Mouse (Mus musculus): Measurements from ENCODE around the gene Desi1. TPM values are rescaled to one million over a fixed set of nuclear protein-coding genes. Genes with fewer than 3 reads are reported as not detected.

Gene Desi1
- polyA plus RNA-seq (2017; shearing (Covaris generic)) = 10 to 100 TPM; 10.1 to 16.2 TPM

DNA sequence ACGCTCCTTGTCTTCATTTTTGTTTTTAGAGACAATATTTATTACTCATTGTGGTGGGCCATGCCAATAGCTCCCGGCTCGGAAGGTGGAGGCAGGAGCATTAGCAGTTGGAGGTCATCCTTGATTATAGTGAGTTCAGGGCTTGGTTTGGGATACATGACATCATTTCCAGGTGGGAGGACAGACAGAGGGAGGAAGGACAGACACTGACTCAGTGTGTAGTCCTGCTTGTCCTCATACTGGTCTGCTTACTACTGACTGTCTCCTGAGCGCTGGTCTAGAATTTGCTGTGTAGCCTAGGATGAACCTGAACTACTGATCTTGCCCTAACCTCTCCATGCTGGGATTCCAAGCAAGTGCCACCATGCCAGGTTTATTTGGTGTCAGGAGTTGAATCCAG, at the start of gene Desi1:
Gene Desi1 (minus strand): TSS at position 101 of the 400 bp plus-strand sequence.
- no peak for ATAC-seq

DNA sequence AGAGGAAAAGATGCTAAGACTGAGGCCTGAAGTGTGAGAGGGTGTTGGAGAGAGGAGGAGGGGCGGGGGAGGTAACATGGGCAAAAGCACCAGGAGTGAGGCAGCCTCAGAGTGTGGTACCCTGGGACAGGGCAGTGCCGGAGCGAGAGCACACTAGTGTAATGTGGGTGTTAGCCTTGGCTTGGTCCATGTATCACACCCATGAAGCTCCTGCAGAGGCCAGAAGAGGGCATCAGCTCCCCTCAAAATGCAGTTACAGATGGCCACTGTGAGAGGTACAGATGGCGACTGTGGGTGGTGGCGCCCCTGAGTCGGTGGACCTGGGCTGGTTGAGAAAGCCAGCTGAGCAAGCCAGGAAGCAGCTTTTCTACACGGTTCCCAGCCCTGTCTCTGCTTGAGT, 47.5 kb upstream of the Desi1 start:
- ATAC-seq = no peak

DNA sequence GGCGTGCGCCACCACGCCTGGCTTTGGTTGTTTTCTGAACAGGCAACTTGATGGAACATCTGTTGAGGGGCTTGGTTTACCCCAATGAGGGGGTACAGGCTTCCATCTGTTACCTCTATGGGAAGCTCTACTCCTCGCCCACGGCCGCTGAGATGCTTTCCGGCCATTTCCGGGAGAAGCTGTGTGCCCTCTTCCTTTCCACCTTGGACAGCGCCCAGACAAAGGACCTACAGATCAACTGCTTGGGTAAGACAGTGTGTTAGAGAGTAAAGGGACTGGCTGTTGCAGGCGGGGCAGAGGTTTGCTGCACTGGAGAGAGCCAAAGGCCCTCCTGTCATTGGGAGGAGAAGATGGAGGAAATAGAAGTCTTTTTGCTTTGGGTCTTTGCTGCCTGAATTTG, 46.2 kb upstream of the Desi1 start:
- no peak for ATAC-seq

DNA sequence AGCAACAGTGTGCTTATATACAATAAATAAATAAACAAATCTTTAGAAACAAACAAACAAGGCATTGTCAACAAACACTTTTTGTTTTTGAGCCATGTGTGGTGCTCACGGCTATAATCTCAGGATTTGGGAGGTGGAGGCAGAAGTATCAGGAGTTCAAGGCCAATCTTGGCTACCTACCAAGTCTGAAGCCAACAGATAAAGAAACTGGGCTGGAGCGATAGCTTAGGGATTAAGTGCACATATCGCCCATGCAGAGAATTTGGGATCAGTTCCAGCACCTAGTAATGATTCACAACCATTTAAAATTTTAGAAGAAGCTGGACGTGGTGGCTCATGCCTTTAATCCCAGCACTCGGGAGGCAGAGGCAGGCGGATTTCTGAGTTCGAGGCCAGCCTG, 39.8 kb upstream of the Desi1 start:
- ATAC-seq = no peak

DNA sequence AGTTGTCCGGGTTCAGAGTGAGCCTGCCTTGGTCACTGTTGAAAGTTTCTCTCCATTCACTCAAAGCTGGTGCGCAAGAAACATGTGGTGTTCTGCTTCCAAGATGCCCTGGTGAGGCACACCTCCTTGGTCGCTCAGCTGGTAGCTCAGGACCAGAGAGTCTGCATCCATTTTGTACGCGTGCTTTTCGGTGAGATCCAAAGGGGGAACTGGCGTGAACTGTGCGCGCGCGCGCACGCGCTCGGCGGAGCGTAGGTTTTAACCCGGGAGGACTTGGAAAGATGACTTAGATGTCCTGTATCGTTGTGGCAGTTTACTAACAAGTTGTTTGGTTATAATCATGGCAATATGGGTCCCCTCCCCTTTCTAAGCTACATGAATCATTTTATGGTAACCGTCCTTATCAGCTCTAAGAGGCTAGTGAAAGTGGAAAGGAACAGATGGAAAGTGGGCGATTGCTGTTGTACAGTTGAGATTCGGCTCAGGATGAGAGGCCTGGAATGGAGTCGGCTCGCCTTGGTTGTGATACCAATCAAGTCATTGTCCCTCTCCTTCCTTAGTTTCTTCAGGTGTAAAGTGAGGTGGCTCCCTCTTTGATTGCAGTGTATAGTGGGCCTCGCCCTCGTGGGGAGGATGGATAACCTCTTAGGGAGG, 38.3 kb upstream of the Desi1 start:
- no peak for ATAC-seq

DNA sequence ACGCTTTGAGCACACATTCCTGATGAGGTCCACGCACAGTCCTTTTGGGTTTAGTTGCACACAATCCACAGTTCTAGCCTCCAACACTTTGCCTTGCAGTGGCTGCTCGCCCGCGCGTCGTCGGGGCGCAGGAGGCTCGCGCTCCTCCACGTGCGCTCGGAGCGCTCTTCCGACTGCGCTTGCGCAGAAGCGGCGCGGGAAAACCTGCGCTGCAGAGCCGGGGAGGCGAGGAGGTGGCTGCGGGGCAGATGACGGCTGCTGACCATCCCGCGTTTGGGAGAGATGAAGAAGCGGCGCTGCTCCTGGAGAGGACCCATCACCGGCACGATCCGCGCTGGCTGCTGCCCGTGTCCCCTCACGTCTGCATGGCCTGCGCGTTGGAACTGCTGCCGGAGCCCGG, 36.2 kb upstream of the Desi1 start, which contains the start of gene Mei1:
Gene Mei1 (plus strand): TSS at position 99 of the 400 bp plus-strand sequence.
- ATAC-seq = no peak

DNA sequence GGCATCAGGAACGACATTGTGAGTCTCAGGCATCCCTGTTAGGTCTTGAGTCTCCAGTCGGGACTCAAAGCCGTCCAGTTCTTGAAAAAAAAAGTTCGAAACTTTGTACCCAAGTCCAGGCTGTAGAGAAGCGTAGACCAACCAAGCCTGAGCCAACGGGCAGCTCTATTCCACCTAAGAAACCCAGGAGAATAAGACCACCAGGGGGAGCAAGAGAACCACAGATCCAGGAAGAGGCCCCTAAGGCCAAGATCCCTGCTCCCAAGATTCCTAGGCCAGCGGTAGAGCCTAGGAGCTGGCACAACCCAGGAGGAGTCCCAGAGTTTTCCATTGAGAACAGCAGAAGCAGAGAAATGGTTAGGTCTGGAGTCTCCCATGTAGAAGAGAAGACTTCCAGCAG, 31.8 kb upstream of the Desi1 start:
- ATAC-seq = no peak

DNA sequence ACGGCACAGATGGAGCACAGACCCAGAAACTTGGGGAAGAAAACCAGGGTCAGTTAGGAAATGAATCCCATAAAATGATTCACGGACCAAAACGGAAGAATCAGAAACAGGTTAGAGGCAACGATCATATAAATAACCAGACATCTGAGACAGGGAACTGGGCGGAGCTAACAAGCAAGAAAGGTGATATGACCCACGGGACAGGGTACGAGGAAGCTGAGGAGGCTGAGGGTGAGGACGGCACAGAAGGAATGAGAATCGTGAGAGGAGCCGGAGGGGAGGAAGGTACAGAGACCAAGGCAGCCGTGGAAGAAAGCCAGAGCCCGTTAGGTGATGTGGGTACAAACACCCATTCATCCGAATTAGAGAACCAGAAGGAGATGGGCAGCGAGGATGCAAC, 30.2 kb upstream of the Desi1 start:
- no peak for ATAC-seq

DNA sequence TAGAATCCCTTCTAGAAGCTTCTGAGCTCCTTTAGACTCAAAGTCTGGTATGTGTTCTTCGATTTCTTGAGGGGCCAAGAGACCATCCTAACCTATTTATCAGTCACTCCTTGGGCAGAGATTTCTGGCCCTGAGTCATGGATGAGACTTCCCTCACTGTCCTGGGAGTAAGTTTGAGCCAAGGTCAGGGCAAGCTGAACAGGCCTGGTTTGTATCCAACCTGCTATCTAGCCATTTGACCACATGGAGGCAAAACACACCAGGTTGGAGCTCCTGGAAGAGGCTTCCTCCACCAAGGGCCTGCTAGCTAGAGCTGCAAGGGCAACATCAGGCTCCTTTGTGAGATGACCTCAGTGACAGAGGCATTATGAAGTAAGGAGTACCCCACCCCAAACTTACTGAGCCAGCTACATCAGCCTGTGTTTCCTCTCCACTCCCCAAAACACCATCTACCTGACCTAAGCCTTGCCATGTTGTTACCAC, 25.1 kb upstream of the Desi1 start, which contains the start of gene 4930407I10Rik:
Gene 4930407I10Rik (plus strand): TSS at position 433 of the 483 bp plus-strand sequence.
- ATAC-seq = no peak

DNA sequence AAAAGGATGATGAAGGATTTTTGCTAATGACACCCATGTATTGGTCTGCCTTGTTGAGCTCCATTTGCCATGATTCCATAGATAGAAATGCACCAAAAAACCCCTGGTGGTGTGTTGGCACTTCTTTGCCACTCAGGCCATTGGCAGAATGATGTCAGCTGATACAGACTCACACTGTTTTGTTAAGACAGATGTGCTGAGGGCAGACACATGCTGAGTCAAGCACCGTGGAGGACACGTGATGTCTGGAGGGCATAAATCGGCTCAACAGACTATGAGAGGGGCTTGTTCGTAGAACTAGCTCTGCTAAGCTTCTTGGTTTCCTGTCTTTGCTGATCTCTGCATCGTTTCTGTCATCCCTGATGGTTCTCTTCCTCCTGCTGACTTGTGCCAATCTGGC, 18.9 kb upstream of the Desi1 start:
- ATAC-seq = no peak

DNA sequence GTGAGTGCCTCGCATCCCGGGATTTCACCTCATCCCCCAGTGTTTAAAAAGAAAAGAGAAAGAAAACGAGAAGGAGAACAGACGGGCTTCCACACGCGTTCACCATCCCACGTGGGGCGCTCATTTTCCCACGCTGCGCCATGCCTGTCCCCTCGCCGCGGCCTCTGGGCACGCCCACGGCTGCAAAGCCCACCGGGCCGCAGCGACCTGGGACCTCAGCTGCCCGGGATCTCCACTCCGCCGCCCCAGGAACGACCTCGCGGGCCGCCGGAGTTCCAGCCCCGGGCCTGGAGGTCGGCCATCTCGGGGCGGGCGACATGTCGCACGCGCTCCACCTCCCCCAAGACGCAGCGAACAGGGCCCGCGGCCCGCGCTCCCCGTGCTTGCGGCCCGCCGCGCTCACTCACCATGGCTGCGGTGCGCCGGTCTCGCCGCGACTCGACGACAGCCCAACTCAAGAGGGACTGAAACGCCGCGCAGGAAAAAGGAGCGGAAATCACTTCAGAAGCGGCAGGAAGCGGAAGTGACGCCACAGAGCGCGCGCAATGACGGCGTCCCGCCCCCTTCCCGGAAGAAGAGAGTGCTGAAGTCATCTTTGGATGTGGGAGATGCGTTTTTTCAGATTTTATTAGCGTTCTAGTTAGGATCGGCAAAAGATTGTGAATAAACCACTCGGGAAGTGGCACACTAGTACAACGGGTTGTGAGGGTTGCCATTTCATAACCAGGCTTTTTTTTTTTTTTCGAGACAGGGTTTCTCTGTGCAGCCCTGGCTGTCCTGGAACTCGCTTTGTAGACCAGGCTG, 13.6 kb upstream of the Desi1 start, which contains the start of gene Snu13:
Gene Snu13 (minus strand): TSS at position 519 of the 804 bp plus-strand sequence.
- ATAC-seq = peak; percentile 89

DNA sequence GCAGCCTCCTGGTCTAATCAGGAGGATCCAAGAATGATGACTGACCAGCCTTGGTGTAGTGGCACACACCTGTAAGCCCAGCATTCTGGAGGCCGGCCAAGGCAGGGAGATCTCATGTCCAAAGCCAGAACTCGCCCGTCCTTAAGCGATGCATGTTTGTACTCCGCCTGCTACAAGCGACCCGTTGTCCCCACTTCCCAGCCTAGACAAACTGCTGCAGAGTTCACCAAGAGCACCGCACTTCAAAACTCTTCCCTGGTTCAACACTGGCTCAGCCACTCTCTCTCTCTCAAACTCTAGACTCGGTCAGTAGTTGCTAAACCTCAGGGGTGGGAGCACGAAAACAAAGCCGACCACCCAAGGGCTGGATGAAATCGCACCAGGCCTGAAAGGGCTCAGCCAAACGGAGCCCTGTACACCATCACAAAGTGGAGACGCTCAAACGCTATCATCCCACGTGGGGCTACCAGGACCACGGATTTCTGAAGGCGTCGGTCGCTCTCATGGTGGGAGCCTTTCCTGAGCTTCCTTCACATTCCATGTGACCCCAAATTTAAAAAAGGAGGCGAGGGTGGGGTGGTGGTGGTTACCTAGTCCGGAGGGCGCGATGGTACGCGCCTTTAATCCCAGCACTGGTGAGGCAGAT, 12.7 kb upstream of the Desi1 start:
- ATAC-seq = no peak

DNA sequence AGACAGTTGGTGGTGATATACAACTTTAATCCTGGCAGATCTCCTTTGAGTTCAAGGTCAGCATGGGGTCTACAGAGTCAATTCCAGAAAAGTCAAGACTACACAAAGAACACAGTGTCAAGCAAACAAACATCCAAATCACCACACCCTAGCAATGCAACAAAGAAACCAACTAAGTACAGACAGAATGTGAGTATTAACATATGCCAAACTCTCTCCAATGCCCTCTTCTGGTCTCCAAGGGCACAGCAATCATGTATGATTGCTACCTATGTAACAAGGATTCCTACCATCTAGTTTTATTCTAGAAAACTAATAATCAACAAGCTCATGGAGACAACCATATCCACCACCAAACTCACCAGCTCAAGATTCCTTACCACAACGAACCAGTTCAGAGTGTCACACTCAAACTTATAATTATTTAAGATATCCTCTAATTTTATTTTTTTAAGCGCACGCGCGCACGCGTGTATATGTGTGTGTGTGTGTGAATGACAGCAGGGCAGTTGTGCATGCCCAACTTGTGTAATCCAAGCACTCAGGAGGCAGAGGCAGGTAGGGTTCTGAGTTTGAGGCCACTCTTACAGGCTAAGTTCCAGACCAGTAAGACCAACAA, 10.6 kb upstream of the Desi1 start:
- ATAC-seq = no peak

DNA sequence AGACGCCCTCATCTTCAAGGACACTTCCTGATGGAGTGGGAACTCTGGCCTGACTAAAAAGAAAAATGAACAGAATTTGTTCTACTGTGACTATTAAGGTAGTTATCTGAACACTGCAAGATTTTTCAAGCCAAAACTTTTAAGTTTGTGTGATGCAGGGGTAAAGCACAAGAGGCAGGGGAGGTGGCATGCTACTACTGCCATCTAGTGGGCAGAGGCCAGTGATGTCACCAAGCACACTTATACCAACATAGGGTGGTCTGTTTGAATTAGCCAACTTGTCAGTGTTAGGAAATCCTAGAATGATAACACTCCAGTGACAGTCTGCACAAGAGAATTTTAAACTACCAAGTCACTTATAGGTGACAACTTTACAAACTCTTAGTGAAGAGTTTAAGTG, 7.0 kb upstream of the Desi1 start:
- peak; percentile 60 for ATAC-seq

DNA sequence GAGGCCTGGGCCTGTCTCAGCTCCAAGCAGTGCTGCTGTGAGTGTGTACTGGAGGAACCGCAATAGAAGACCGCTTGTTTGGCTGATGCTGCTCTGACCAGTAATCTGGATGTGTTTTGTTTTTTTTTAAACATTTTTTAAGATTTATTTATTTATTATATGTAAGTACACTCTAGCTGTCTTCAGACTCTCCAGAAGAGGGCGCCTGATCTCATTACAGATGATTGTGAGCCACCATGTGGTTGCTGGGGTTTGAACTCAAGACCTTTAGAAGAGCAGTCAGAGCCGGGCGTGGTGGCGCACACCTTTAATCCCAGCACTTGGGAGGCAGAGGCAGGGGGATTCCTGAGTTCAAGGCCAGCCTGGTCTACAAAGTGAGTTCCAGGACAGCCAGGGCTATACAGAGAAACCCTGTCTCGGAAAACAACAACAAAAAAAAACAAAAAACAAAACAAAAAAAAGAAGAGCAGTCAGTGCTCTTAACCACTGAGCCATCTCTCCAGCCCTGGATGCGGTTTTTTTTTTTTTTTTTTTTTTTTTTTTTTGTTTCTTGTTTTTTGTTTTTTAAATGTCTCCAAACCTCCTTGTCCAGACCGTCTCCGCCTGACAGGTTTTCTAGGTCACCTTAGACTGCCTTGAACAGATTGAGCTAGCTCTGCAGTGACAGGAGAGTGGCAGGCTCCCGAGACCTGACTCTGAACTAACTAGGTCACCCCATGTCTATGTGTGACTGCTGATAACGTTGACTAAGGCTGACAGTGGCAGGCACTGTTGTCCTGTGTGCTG, 2.4 kb upstream of the Desi1 start:
- no peak for ATAC-seq

DNA sequence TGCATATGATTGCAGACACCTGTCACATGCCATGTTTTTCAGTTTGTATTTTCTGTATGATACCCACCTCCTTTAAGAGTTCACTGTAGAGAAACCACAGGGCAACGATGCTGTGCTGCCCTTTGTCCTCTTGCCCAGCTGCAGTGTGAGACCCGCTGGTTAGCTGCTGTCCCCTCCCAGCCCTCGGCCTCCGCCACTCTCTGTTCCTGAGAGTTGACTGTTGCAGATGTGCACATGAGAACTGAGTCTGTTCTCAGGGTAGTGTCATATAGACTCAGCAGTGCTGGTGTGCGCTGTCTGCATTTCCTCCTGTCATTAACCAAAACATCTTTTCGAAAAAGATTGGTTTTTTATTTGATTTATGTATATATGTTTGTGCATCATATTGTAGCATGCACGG, 1.3 kb downstream of the Desi1 start:
- ATAC-seq = no peak

DNA sequence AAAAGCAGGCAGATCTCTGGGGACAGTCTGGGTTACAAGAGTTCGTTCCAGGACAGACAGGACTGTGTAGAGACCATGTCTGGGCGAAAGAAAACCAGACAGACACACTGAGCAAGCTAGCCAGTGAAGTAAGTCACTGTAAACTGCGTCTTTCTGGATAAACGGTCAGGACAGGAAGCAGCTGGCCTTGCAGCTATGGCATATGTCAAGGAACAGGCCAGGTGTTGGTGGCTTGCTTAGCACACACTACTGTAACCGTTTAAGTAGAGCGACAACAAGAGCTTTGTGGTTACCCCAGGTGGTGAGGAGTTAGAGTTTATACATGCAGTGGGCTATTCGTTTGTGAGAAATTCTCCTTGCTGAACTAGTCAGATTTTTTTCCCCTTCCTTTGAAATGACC, 5.9 kb downstream of the Desi1 start:
- ATAC-seq = no peak

DNA sequence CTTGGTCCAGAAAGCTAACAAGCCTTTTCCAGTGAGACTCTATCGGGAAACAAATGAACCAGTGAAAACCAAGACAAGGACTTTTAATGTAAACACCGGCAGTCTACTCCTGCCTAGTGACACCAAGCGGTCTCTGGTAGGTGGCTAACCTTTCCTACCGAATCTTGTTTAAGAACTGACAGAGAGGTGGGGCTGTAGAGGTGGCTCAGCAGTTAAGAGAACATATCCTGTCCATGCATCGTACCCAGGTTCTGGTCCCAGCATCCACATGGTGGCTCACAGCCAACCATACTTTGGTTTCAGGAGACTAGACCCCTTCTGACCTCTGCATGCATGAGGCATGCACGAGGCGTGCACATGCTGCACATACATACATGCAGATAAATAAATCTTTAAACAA, 6.4 kb downstream of the Desi1 start:
- no peak for ATAC-seq

DNA sequence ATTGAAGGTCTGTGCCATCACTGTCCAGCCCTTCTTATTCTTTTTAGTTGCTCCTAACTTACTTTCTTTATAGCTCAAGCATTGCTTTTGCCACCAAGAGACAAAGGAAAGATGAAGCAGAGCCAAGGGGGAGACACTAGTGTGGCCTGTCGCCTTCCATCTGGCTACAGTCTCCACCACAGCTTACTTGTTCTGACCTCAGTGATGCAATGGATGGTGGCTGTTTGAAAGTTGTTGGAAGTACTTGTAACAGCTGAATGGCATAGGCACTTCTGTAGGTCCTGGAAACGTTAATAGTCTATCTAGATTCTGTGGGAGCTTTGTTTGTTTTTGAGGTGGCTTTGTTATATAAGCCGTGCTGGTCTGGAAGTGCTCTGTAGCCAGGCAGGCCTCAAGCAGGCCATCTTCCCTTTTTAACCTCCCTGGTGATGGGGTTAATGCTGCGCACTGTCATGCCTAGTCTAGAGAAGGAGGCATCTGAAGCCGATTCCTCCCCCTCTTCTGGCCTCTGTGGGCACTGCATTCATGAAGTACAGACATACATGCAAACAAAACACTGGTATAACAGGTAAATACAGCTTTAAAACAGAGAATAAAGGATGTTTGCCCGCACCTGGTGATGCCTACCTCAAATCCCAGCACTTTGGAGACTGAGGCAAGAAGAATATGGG, 9.6 kb downstream of the Desi1 start:
- ATAC-seq = no peak

DNA sequence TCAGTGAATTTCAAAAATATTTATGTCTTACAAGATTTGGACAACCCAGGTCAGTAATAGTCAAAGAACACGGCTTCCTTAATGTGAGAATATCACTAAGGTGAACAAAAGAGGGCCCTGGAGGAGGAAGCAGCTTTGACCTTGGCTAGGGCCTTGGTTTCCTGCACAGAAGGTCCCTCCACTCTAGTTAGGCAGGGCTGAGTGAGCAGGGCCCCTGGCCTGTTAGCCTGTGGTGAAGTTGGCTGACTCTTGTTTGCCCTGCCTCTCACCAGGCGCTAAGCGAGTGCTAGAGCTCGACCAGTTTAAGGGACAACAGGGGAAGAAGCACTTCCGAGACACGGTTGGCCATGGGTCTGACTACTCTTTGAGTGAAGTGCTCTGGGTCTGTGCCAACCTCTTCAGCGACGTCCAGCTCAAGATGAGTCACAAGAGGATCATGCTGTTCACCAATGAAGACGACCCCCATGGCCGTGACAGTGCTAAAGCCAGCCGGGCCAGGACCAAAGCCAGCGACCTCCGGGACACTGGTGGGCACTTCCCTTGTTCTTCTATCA, 11.1 kb downstream of the Desi1 start:
- no peak for ATAC-seq

DNA sequence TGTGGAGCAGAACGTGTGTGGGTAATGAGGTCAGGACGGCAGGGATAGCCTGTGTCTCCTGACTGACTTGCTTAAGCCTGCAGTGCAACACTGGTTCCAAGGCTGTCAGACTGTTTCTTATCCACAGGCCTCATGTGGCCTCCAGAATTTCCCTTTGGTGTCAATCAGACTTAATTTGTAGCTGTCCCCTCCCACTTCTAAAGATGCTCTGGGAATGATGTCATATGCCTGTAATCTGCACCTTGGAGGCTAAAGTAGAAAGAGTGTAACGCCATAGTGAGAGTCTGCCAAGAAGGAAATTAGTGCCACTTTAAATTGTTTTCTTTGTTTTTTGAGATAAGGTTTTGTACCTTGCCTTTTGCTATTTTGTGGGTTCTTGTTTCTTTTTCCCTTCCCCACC, 14.4 kb downstream of the Desi1 start:
- ATAC-seq = no peak

Data from activated CD4-positive, CD25-positive, alpha-beta regulatory T cell, adult 4 months (primary cell).